Mouse (Mus musculus) small intestine, adult 2 months (tissue): ENCODE data around the gene Rasl12.

ENCODE experiments used
- CTCF ChIP-seq: fragments of 200-500 bp; IDR thresholded peaks from 2 replicates; pipeline ENCODE4 v1.5.1; 2012; ENCODE audit warnings: low read depth, mild to moderate bottlenecking, control low read depth, inconsistent platforms, low read length, moderate library complexity, mixed read lengths; ENCODE audit not compliant: insufficient replicate concordance, insufficient read length; ENCODE audit errors: extremely low read depth
- POLR2A ChIP-seq: fragments of 200-500 bp; IDR thresholded peaks from 2 replicates; pipeline ENCODE4 v1.6.1; 2012; ENCODE audit warnings: low read depth, mild to moderate bottlenecking, control low read depth, inconsistent platforms, low read length, moderate library complexity

GRCm38 (mm10) chr9:65391613-65391964, 6.7 kb upstream of the Rasl12 start, which contains the start of gene Kbtbd13:
- no peak for TF ChIP-seq CTCF
- TF ChIP-seq POLR2A: no peak
